Mouse (Mus musculus) adrenal gland, postnatal 10 days (tissue): ENCODE results near the gene Dzank1. TPM values are rescaled to one million over a fixed set of nuclear protein-coding genes. Genes with fewer than 3 reads are reported as not detected.

Source experiments
- DNase-seq: peaks from one replicate; pipeline ENCODE4 v3.0.0; 2021; ENCODE audit warnings: mixed read lengths
- total RNA-seq, 2 experiments: library from RNA; stranded (reverse); gene quantifications; 2 replicates each; pipeline ENCODE4 v1.2.3; 2021

Dzank1 gene
- total RNA-seq, 2 experiments from 2014 or later: 0.99 to 3.5 TPM

GRCm38 (mm10) chr2:144465876-144466575 lies 61.2 kb downstream of the Dzank1 start:
- no peak for DNase-seq

GRCm38 (mm10) chr2:144464799-144465760 lies 62.1 kb downstream of the Dzank1 start:
- peak; percentile 35 for DNase-seq

- DNase-seq: peak; percentile 22
Observed at GRCm38 (mm10) chr2:144464182-144464581, 63.0 kb downstream of the Dzank1 start.

GRCm38 (mm10) chr2:144458975-144459754 lies 68.0 kb downstream of the Dzank1 start:
- peak; percentile 87 for DNase-seq

GRCm38 (mm10) chr2:144458355-144458754 lies 68.9 kb downstream of the Dzank1 start:
- DNase-seq: no peak

GRCm38 (mm10) chr2:144452364-144453008 lies 74.7 kb downstream of the Dzank1 start:
- peak; percentile 87 for DNase-seq

GRCm38 (mm10) chr2:144450378-144450777 lies 76.8 kb downstream of the Dzank1 start:
- DNase-seq: no peak

GRCm38 (mm10) chr2:144446360-144446999 lies 80.7 kb downstream of the Dzank1 start:
- DNase-seq: no peak

GRCm38 (mm10) chr2:144441386-144441915 lies 85.8 kb downstream of the Dzank1 start:
- peak; percentile 69 for DNase-seq

GRCm38 (mm10) chr2:144439191-144439700 lies 88.0 kb downstream of the Dzank1 start:
- no peak for DNase-seq

- no peak for DNase-seq
Observed at GRCm38 (mm10) chr2:144438424-144438823, 88.8 kb downstream of the Dzank1 start.

- no peak for DNase-seq
Observed at GRCm38 (mm10) chr2:144435679-144436078, 91.5 kb downstream of the Dzank1 start.

GRCm38 (mm10) chr2:144431286-144431825 lies 95.9 kb downstream of the Dzank1 start:
- DNase-seq: no peak

GRCm38 (mm10) chr2:144429171-144429570 lies 98.0 kb downstream of the Dzank1 start:
- DNase-seq: no peak

- no peak for DNase-seq
Observed at GRCm38 (mm10) chr2:144428659-144429058, 98.6 kb downstream of the Dzank1 start.

- no peak for DNase-seq
Observed at GRCm38 (mm10) chr2:144427852-144428251, 99.4 kb downstream of the Dzank1 start.

GRCm38 (mm10) chr2:144425761-144426160 lies 101.5 kb downstream of the Dzank1 start:
- no peak for DNase-seq

GRCm38 (mm10) chr2:144422094-144422675 lies 105.0 kb downstream of the Dzank1 start:
- no peak for DNase-seq
